Mouse (Mus musculus) hindbrain, postnatal 0 days (tissue): ENCODE measurements around the gene Gm11541. TPM values are rescaled to one million over a fixed set of nuclear protein-coding genes. Genes with fewer than 3 reads are reported as not detected.
"Not testable (repeated sequence)": the region's sequence is repeated elsewhere in the genome, so short reads cannot be mapped to it uniquely, and the experiment has no call there.

Experiments used
- ATAC-seq: fragments of 200-750 bp; cut with Nextera tagmentation; 2 replicates; pipeline ENCODE4 v1.8.0; 2017; ENCODE audit warnings: mild to moderate bottlenecking, moderate TSS enrichment, moderate library complexity
- DNase-seq: peaks from one replicate; pipeline ENCODE4 v3.0.0-alpha.2; 2015; ENCODE audit warnings: low spot score
- H3K27ac ChIP-seq: fragments of 300-500 bp; sonication (generic); 2 replicates; pipeline ENCODE4 v1.5.1; 2014; ENCODE audit warnings: mild to moderate bottlenecking
- H3K27me3 ChIP-seq: fragments of 300-500 bp; sonication (generic); 2 replicates; pipeline ENCODE4 v1.6.1; 2014; ENCODE audit warnings: low read length, mixed read lengths; ENCODE audit not compliant: insufficient read depth
- H3K36me3 ChIP-seq: fragments of 300-500 bp; sonication (generic); 2 replicates; pipeline ENCODE4 v1.6.1; 2014; ENCODE audit warnings: low read length, mixed read lengths; ENCODE audit not compliant: insufficient read depth
- H3K4me1 ChIP-seq: fragments of 300-500 bp; sonication (generic); 2 replicates; pipeline ENCODE4 v1.6.1; 2014; ENCODE audit warnings: antibody characterized with exemption, low read length, mixed read lengths; ENCODE audit not compliant: insufficient read depth
- H3K4me2 ChIP-seq: fragments of 300-500 bp; sonication (generic); 2 replicates; pipeline ENCODE4 v1.6.1; 2014; ENCODE audit warnings: low read depth, mild to moderate bottlenecking, low read length, moderate library complexity, mixed read lengths
- H3K4me3 ChIP-seq: fragments of 300-500 bp; sonication (generic); 2 replicates; pipeline ENCODE4 v1.5.1; 2014; ENCODE audit warnings: low read length
- H3K9ac ChIP-seq: fragments of 300-500 bp; sonication (generic); replicated peaks from 2 replicates; pipeline ENCODE4 v1.6.1; 2014; ENCODE audit warnings: mild to moderate bottlenecking, low read length, moderate library complexity, mixed read lengths
- H3K9me3 ChIP-seq: fragments of 300-500 bp; sonication (generic); 2 replicates; pipeline ENCODE4 v1.6.1; 2016; ENCODE audit warnings: low read length, mixed read lengths
- CTCF ChIP-seq: IDR thresholded peaks from 2 replicates; pipeline ENCODE4 v1.5.1; 2016; ENCODE audit warnings: antibody characterized with exemption, control low read depth, low read depth
- WGBS: fragments of 180-500 bp; shearing (Covaris S2); extraction: QIAGEN DNeasy Blood & Tissue Kit; methylation state at CpG from one replicate; pipeline ENCODE4 v1.1.7; 2014; 5-methylcytosine and 5-hydroxymethylcytosine counted together
- polyA plus RNA-seq: library from polyadenylated mRNA; unstranded; fragments of >200 nt; fragmentation: Nextera tagmentation; extraction: Ambion mirVana; gene quantifications from 2 replicates; pipeline ENCODE4 v1.2.1, GENCODE M21; 2015
- total RNA-seq: library from RNA; depleted of rRNA; stranded (reverse); fragments of >200 nt; gene quantifications from 2 replicates; pipeline ENCODE4 v1.2.3, GENCODE M21; 2014

The Gm11541 gene
- total and polyA plus RNA-seq, 2 experiments from 2014 or later = 0.39 to 0.63 TPM

GRCm38 (mm10) chr11:94697703-94698464, 6.4 kb downstream of the Gm11541 start:
- WGBS = 50% methylated on average over 13 of the region's 13 CpGs

GRCm38 (mm10) chr11:94697140-94697539, 7.2 kb downstream of the Gm11541 start:
- WGBS = 91% methylated on average over 2 of the region's 2 CpGs

More at GRCm38 (mm10) chr11:94697703-94698464, 6.4 kb downstream of the Gm11541 start:
- ATAC-seq = no peak
- H3K27me3 ChIP-seq = no peaks in the 10 kb centered on the region
- no peak overlapping the region for H3K4me3 ChIP-seq
- H3K9ac ChIP-seq = no peak overlapping the region
- H3K36me3 ChIP-seq = no peaks in the 10 kb centered on the region
- TF ChIP-seq CTCF = no peak
- H3K27ac ChIP-seq = no peak overlapping the region
- DNase-seq = no peak
- 0 out of 2 replicates have a peak, but pooled peaks cover 5% of the 10 kb centered on the region for H3K4me1 ChIP-seq
- no peak overlapping the region for H3K4me2 ChIP-seq
- no peaks in the 10 kb centered on the region for H3K9me3 ChIP-seq

DNA sequence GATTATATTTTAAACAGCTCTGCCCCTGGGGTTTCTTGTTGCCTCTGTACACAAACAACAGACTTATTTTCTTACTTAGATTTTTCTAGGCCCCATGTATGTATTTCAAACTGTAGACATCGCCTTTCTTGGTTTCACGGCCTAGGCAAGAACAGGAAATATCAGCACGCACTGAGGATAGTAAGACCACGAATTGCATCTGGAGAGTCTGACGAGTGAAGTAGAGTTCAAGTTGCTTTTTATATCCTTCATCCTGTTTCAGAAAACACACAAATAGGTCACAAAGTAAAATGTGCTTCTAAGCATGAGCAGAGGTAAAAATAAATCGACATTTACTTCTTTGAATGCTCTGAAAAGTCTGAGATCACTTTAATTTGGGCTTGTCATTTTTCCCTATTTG, 8.8 kb downstream of the Gm11541 start:
- no peak overlapping the region for H3K4me2 ChIP-seq
- H3K4me1 ChIP-seq = no peaks in the 10 kb centered on the region
- WGBS = 76% methylated on average over 6 of the region's 6 CpGs
- TF ChIP-seq CTCF = no peak
- no peak for ATAC-seq
- no peak overlapping the region for H3K4me3 ChIP-seq
- no peak for DNase-seq
- no peaks in the 10 kb centered on the region for H3K9me3 ChIP-seq
- no peak overlapping the region for H3K9ac ChIP-seq
- H3K36me3 ChIP-seq = no peaks in the 10 kb centered on the region
- no peak overlapping the region for H3K27ac ChIP-seq
- no peaks in the 10 kb centered on the region for H3K27me3 ChIP-seq

More at GRCm38 (mm10) chr11:94697140-94697539, 7.2 kb downstream of the Gm11541 start:
- Histone ChIP-seq H3K36me3 (no peaks in the 10 kb centered on the region), H3K4me1 (0 out of 2 replicates have a peak, but pooled peaks cover 5% of the 10 kb centered on the region), H3K27ac (no peak overlapping the region), H3K27me3 (no peaks in the 10 kb centered on the region), H3K4me2 (no peak overlapping the region), H3K4me3 (no peak overlapping the region), H3K9ac (no peak overlapping the region), H3K9me3 (no peaks in the 10 kb centered on the region)
- ATAC-seq = no peak
- no peak for DNase-seq
- peak; percentile 26 for TF ChIP-seq CTCF

- H3K4me3 ChIP-seq, H3K9me3 ChIP-seq, DNase-seq, H3K4me1 ChIP-seq, H3K27me3 ChIP-seq, H3K4me2 ChIP-seq, H3K27ac ChIP-seq, H3K36me3 ChIP-seq, H3K9ac ChIP-seq, ATAC-seq: not testable (repeated sequence)
Observed at GRCm38 (mm10) chr11:94692502-94692901, 11.8 kb downstream of the Gm11541 start.

- ATAC-seq = no peak
- Histone ChIP-seq H3K4me1 (no peaks in the 10 kb centered on the region), H3K36me3 (no peaks in the 10 kb centered on the region), H3K9ac (no peak overlapping the region), H3K4me2 (no peak overlapping the region), H3K9me3 (no peaks in the 10 kb centered on the region), H3K4me3 (no peak overlapping the region), H3K27ac (no peak overlapping the region), H3K27me3 (no peaks in the 10 kb centered on the region)
- DNase-seq = no peak
- TF ChIP-seq CTCF = no peak
- 83% methylated on average over 6 of the region's 6 CpGs for WGBS
Observed at GRCm38 (mm10) chr11:94687178-94687577, 17.1 kb downstream of the Gm11541 start.

DNA sequence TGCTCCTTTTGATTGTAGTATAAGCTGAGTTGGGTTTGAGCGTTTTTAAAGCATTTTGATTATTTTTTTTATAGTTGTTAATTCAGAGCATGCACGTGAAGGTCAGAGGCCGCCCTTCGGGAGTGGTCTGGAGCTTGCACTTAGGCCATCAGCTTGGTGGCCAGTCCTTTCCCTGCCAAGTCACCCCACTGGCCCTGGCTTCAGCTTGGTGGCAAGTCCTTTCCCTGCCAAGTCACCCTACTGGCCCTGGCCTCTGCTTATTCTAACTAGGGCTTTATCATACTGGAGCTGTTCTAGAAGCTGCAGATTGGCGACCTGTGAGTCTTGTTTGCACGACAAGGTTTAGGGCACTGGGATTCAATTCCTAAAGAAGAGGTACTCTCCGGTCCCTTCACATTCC, 21.9 kb downstream of the Gm11541 start:
- no peaks in the 10 kb centered on the region for H3K36me3 ChIP-seq
- H3K4me2 ChIP-seq = no peak overlapping the region

DNA sequence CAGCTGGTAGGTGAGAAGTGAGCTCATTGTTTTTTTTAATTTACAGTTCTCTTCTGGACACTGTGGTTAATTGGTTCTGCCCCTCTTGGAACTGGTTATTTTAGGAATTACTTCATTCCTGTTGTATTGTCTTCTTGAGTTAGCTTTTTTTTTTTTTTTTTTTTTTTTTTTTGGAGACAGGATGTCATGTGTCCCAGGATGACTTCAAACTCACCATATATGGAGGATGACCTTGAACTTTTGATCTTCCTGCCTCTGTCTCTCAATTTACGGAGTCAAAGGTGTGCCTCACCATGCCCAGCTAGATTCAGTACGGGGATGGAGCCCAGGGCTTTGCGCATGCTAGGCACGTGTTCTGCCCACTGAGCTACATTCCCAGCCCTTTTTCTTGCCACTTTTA, 22.7 kb downstream of the Gm11541 start:
- Histone ChIP-seq H3K36me3 (no peaks in the 10 kb centered on the region), H3K4me3 (no peak overlapping the region), H3K4me2 (no peak overlapping the region), H3K27me3 (no peaks in the 10 kb centered on the region), H3K9me3 (no peaks in the 10 kb centered on the region), H3K4me1 (peaks cover 6% of the 10 kb centered on the region; the same call in 1 of the 2 replicates), H3K27ac (no peak overlapping the region), H3K9ac (no peak overlapping the region)
- TF ChIP-seq CTCF = no peak
- 87% methylated on average over 4 of the region's 4 CpGs for WGBS
- no peak for ATAC-seq
- no peak for DNase-seq

More for the DNA sequence above, 21.9 kb downstream of the Gm11541 start:
- Histone ChIP-seq H3K4me1 (peaks cover 6% of the 10 kb centered on the region; the same call in 1 of the 2 replicates), H3K27me3 (no peaks in the 10 kb centered on the region), H3K9ac (no peak overlapping the region), H3K4me3 (no peak overlapping the region), H3K9me3 (no peaks in the 10 kb centered on the region), H3K27ac (no peak overlapping the region)
- no peak for DNase-seq
- no peak for ATAC-seq
- 91% methylated on average over 7 of the region's 7 CpGs for WGBS
- no peak for TF ChIP-seq CTCF
